Mouse (Mus musculus): Measurements from ENCODE around the gene Zfp30. TPM values are rescaled to one million over a fixed set of nuclear protein-coding genes. Genes with fewer than 3 reads are reported as not detected.

The Zfp30 gene
- total RNA-seq, 2 experiments from 2014 or later = 5.2 to 6.1 TPM

- intact Hi-C loops (cut with DNase I) = loop anchor here (2.0 to 5.0 kb wide), 2 partner anchors 50 to 89 kb away; partner anchors contain the start of genes Zfp27, Zfp383 and Zfp84
- DNase-seq (ENCODE audit: low spot score) = peak; percentile 40
These were observed 34.9 kb downstream of the Zfp30 start for GRCm38 (mm10) chr7:29818619-29819254.

GRCm38 (mm10) chr7:29828001-29828400 is 44.2 kb downstream of the Zfp30 start:
- intact Hi-C loops (cut with DNase I) = no loop called here

GRCm38 (mm10) chr7:29829804-29830203 is 46.0 kb downstream of the Zfp30 start:
- intact Hi-C loops (cut with DNase I) = no loop called here
- DNase-seq (ENCODE audit: low spot score) = no peak

More at GRCm38 (mm10) chr7:29828001-29828400, 44.2 kb downstream of the Zfp30 start:
- DNase-seq (ENCODE audit: low spot score) = no peak

GRCm38 (mm10) chr7:29836816-29837215 is 53.0 kb downstream of the Zfp30 start:
- intact Hi-C loops (cut with DNase I) = no loop called here
- no peak for DNase-seq (ENCODE audit: low spot score)

GRCm38 (mm10) chr7:29839256-29839655 is 55.5 kb downstream of the Zfp30 start:
- intact Hi-C loops (cut with DNase I) = no loop called here
- no peak for DNase-seq (ENCODE audit: low spot score)

- DNase-seq (ENCODE audit: low spot score) = no peak
- intact Hi-C loops (cut with DNase I) = no loop called here
These were observed 58.3 kb downstream of the Zfp30 start for GRCm38 (mm10) chr7:29842105-29842504.

Small RNA genes lying within 50 kb of the gene (microRNA-seq; reads per million reads assigned to microRNA genes)
- 10.6 reads per million, percentile 25 among the genes with 10 or more reads in this experiment for gene Mir1964

Other genes with a start within 250 kb of the Zfp30 start
- gene Catsperg2, start 57.0 kb upstream of the Zfp30 start, total RNA-seq (2021) = not detected
- gene Zfp84, start 15.4 kb upstream of the Zfp30 start, total RNA-seq (2021) = 10 to 100 TPM; 10.2 to 12.4 TPM
- gene Zfp790, start 32.1 kb downstream of the Zfp30 start, total RNA-seq (2021) = 10 to 100 TPM; 12.4 to 12.7 TPM
- gene Zfp940, start 69.7 kb downstream of the Zfp30 start, total RNA-seq (2021) = 1 to 10 TPM in 1 of 2 experiments, under 1 TPM in 1; 0.16 to 1.1 TPM
- 1 to 10 TPM; 3.0 to 3.5 TPM for gene Zfp420, start 76.0 kb downstream of the Zfp30 start, total RNA-seq (2021)
- 1 to 10 TPM; 7.0 to 8.7 TPM for gene Zfp27, start 122.6 kb downstream of the Zfp30 start, total RNA-seq (2021)
- 1 to 10 TPM; 6.2 to 8.2 TPM for gene Zfp383, start 124.2 kb downstream of the Zfp30 start, total RNA-seq (2021)
- gene Zfp74, start 170.1 kb downstream of the Zfp30 start, total RNA-seq (2021) = 1 to 10 TPM; 6.6 to 7.8 TPM
- 10 to 100 TPM; 24.5 to 28.1 TPM for gene Zfp568, start 200.0 kb downstream of the Zfp30 start, total RNA-seq (2021)

Measured in heart, postnatal 25 days (tissue).